Mouse (Mus musculus) MEL (cell line): ENCODE measurements around the gene Sox15. TPM values are rescaled to one million over a fixed set of nuclear protein-coding genes. Genes with fewer than 3 reads are reported as not detected.

ENCODE experiments used
- DNase-seq: peaks from one replicate; pipeline ENCODE4 v3.0.0; 2011; ENCODE audit warnings: low read depth, low spot score
- H3K27ac ChIP-seq: 2 replicates; pipeline ENCODE4 v1.5.1; 2012; ENCODE audit warnings: low read depth, mild to moderate bottlenecking, control low read depth, low read length, moderate library complexity; ENCODE audit not compliant: control insufficient read depth
- H3K27me3 ChIP-seq, 2 experiments: fragments of 150-350 bp in 1 of 2; sonication (generic) in 1 of 2; 2 replicates each; pipeline ENCODE4 v1.6.1; 2012; ENCODE audit warnings: low read length in 2 of 2, mild to moderate bottlenecking in 2 of 2, improper control_type of control experiment in 1 of 2, moderate library complexity in 1 of 2; ENCODE audit not compliant: insufficient read depth in 2 of 2, control insufficient read depth in 1 of 2
- H3K36me3 ChIP-seq, 2 experiments: 2 replicates each; pipeline ENCODE4 v1.6.1; 2012 to 2014; ENCODE audit warnings: low read length in 2 of 2, improper control_type of control experiment in 1 of 2, inconsistent platforms in 1 of 2, mild to moderate bottlenecking in 1 of 2; ENCODE audit not compliant: insufficient read depth in 2 of 2, control insufficient read depth in 1 of 2
- H3K4me1 ChIP-seq, 2 experiments: fragments of 150-350 bp in 1 of 2; sonication (generic) in 1 of 2; 2 replicates each; pipeline ENCODE4 v1.6.1; 2012; ENCODE audit warnings: low read length in 2 of 2, improper control_type of control experiment in 1 of 2, mild to moderate bottlenecking in 1 of 2; ENCODE audit not compliant: insufficient read depth in 2 of 2, control insufficient read depth in 1 of 2
- H3K4me3 ChIP-seq, 2 experiments: fragments of 150-350 bp in 1 of 2; sonication (generic) in 1 of 2; 2 replicates each; pipeline ENCODE4 v1.5.1; 2012; ENCODE audit warnings: low read depth in 2 of 2, low read length in 2 of 2, mild to moderate bottlenecking in 2 of 2, moderate library complexity in 2 of 2, control low read depth in 1 of 2, improper control_type of control experiment in 1 of 2; ENCODE audit not compliant: control insufficient read depth in 1 of 2, insufficient read depth in 1 of 2
- H3K79me2 ChIP-seq: 2 replicates; pipeline ENCODE4 v1.6.1; 2012; ENCODE audit warnings: mild to moderate bottlenecking, low read length, moderate library complexity; ENCODE audit not compliant: control insufficient read depth, poor library complexity, insufficient read depth
- H3K9ac ChIP-seq: 2 replicates; pipeline ENCODE4 v1.6.1; 2012; ENCODE audit warnings: low read depth, mild to moderate bottlenecking, control low read depth, low read length, moderate library complexity; ENCODE audit not compliant: control insufficient read depth, poor library complexity, severe bottlenecking
- H3K9me3 ChIP-seq: fragments of 150-350 bp; sonication (generic); replicated peaks from 2 replicates; pipeline ENCODE4 v1.6.1; 2012; ENCODE audit warnings: mild to moderate bottlenecking, low read length, improper control_type of control experiment, moderate library complexity; ENCODE audit not compliant: insufficient read depth
- BHLHE40 ChIP-seq: IDR thresholded peaks from 2 replicates; pipeline ENCODE4 v1.6.1; 2012; ENCODE audit warnings: low read depth, mild to moderate bottlenecking, inconsistent platforms, low read length, improper control_type of control experiment, borderline replicate concordance
- CTCF ChIP-seq, 3 experiments: IDR thresholded peaks in 2 of 3; conservative IDR thresholded peaks in 1 of 3; 2 replicates each; pipeline ENCODE4 v1.5.1; 2011 to 2012; ENCODE audit warnings: low read length in 3 of 3, low read depth in 2 of 3, mild to moderate bottlenecking in 2 of 3, improper control_type of control experiment in 1 of 3, inconsistent platforms in 1 of 3, mixed read lengths in 1 of 3, moderate library complexity in 1 of 3; ENCODE audit not compliant: control insufficient read depth in 1 of 3, insufficient read depth in 1 of 3, poor library complexity in 1 of 3, severe bottlenecking in 1 of 3
- E2F4 ChIP-seq: IDR thresholded peaks from 2 replicates; pipeline ENCODE4 v1.6.1; 2011; ENCODE audit warnings: low read depth, low read length, improper control_type of control experiment, borderline replicate concordance
- EP300 ChIP-seq, 2 experiments: IDR thresholded peaks; 2 replicates each; pipeline ENCODE4 v1.6.1; 2011; ENCODE audit warnings: improper control_type of control experiment in 2 of 2, low read length in 2 of 2, low read depth in 1 of 2, mild to moderate bottlenecking in 1 of 2
- ETS1 ChIP-seq: IDR thresholded peaks from 2 replicates; pipeline ENCODE4 v1.6.1; 2012; ENCODE audit warnings: low read depth, mild to moderate bottlenecking, inconsistent platforms, low read length, improper control_type of control experiment, moderate library complexity
- HCFC1 ChIP-seq: IDR thresholded peaks from 2 replicates; pipeline ENCODE4 v1.6.1; 2012; ENCODE audit warnings: low read depth, mild to moderate bottlenecking, inconsistent platforms, low read length, improper control_type of control experiment, moderate library complexity
- JUND ChIP-seq: IDR thresholded peaks from 2 replicates; pipeline ENCODE4 v1.6.1; 2011; ENCODE audit warnings: low read depth, mild to moderate bottlenecking, improper control_type of control experiment, low read length
- KAT2A ChIP-seq: conservative IDR thresholded peaks from 2 replicates; pipeline ENCODE4 v1.6.1; 2012; ENCODE audit warnings: low read depth, low read length, improper control_type of control experiment, inconsistent platforms
- MAFK ChIP-seq: IDR thresholded peaks from 2 replicates; pipeline ENCODE4 v1.6.1; 2011; ENCODE audit warnings: low read depth, mild to moderate bottlenecking, low read length, improper control_type of control experiment, borderline replicate concordance
- MAZ ChIP-seq: IDR thresholded peaks from 2 replicates; pipeline ENCODE4 v1.6.1; 2012; ENCODE audit warnings: low read depth, mild to moderate bottlenecking, inconsistent platforms, low read length, improper control_type of control experiment
- MXI1 ChIP-seq: IDR thresholded peaks from 2 replicates; pipeline ENCODE4 v1.6.1; 2011; ENCODE audit warnings: mild to moderate bottlenecking, low read depth, low read length, improper control_type of control experiment
- MYB ChIP-seq: IDR thresholded peaks from 2 replicates; pipeline ENCODE4 v1.6.1; 2011; ENCODE audit warnings: mild to moderate bottlenecking, low read depth, low read length, improper control_type of control experiment
- MYC ChIP-seq: IDR thresholded peaks from 2 replicates; pipeline ENCODE4 v1.6.1; 2011; ENCODE audit warnings: low read depth, mild to moderate bottlenecking, low read length, improper control_type of control experiment, moderate library complexity
- NELFE ChIP-seq: IDR thresholded peaks from 2 replicates; pipeline ENCODE4 v1.6.1; 2011; ENCODE audit warnings: low read depth, low read length, improper control_type of control experiment
- NRF1 ChIP-seq: IDR thresholded peaks from 2 replicates; pipeline ENCODE4 v1.6.1; 2014; ENCODE audit warnings: low read depth, mild to moderate bottlenecking, inconsistent platforms, low read length, improper control_type of control experiment, moderate library complexity; ENCODE audit not compliant: poor library complexity, insufficient read depth, severe bottlenecking
- POLR2A ChIP-seq, 2 experiments: IDR thresholded peaks; 2 replicates each; pipeline ENCODE4 v1.6.1; 2011 to 2012; ENCODE audit warnings: low read length in 2 of 2, mild to moderate bottlenecking in 2 of 2, control low read depth in 1 of 2, improper control_type of control experiment in 1 of 2, low read depth in 1 of 2, moderate library complexity in 1 of 2; ENCODE audit not compliant: control insufficient read depth in 1 of 2, insufficient read depth in 1 of 2, poor library complexity in 1 of 2
- RAD21 ChIP-seq: IDR thresholded peaks from 2 replicates; pipeline ENCODE4 v1.6.1; 2011; ENCODE audit warnings: mild to moderate bottlenecking, low read depth, low read length, improper control_type of control experiment
- RCOR1 ChIP-seq: IDR thresholded peaks from 2 replicates; pipeline ENCODE4 v1.6.1; 2012; ENCODE audit warnings: low read depth, mild to moderate bottlenecking, inconsistent platforms, low read length, improper control_type of control experiment
- SIN3A ChIP-seq: IDR thresholded peaks from 2 replicates; pipeline ENCODE4 v1.6.1; 2012; ENCODE audit warnings: low read length, improper control_type of control experiment, inconsistent platforms
- TAL1 ChIP-seq: IDR thresholded peaks from 2 replicates; pipeline ENCODE4 v1.6.1; 2012; ENCODE audit warnings: mild to moderate bottlenecking, inconsistent platforms, low read length, moderate library complexity, mixed read lengths
- TBP ChIP-seq: IDR thresholded peaks from 2 replicates; pipeline ENCODE4 v1.8.0; 2011; ENCODE audit warnings: low read depth, low read length, improper control_type of control experiment
- USF1 ChIP-seq: IDR thresholded peaks from 2 replicates; pipeline ENCODE4 v1.6.1; 2014; ENCODE audit warnings: low read depth, mild to moderate bottlenecking, inconsistent platforms, low read length, improper control_type of control experiment, moderate library complexity
- USF2 ChIP-seq, 2 experiments: IDR thresholded peaks; 2 replicates each; pipeline ENCODE4 v1.6.1; 2011 to 2012; ENCODE audit warnings: improper control_type of control experiment in 2 of 2, low read length in 2 of 2, borderline replicate concordance in 1 of 2, inconsistent platforms in 1 of 2, low read depth in 1 of 2, mild to moderate bottlenecking in 1 of 2; ENCODE audit not compliant: insufficient read depth in 1 of 2
- ZC3H11A ChIP-seq: IDR thresholded peaks from 2 replicates; pipeline ENCODE4 v1.6.1; 2012; ENCODE audit warnings: low read depth, mild to moderate bottlenecking, inconsistent platforms, low read length, improper control_type of control experiment
- ZMIZ1 ChIP-seq: IDR thresholded peaks from 2 replicates; pipeline ENCODE4 v1.6.1; 2012; ENCODE audit warnings: low read depth, mild to moderate bottlenecking, inconsistent platforms, low read length, improper control_type of control experiment, moderate library complexity
- ZNF384 ChIP-seq: IDR thresholded peaks from 2 replicates; pipeline ENCODE4 v1.6.1; 2012; ENCODE audit warnings: low read depth, mild to moderate bottlenecking, inconsistent platforms, low read length, improper control_type of control experiment
- polyA plus RNA-seq, 2 experiments: library from polyadenylated mRNA; stranded (reverse) in 1 of 2; unstranded in 1 of 2; fragments of >175 nt in 1 of 2; fragments of >200 nt in 1 of 2; gene quantifications; 2 replicates each; pipeline versions ENCODE4 v1.2.1 to v1.2.4; 2012; ENCODE audit warnings: low replicate concordance in 2 of 2, low read depth in 1 of 2; ENCODE audit not compliant: insufficient read length in 2 of 2, insufficient read depth in 1 of 2, missing spikeins in 1 of 2
- total RNA-seq: library from RNA; depleted of rRNA; stranded (reverse); fragments of 300-350 nt; gene quantifications from 2 replicates; pipeline ENCODE4 v1.2.3, GENCODE M21; 2012

Gene Sox15
- total and polyA plus RNA-seq, 3 experiments = 0.11 TPM; not detected in 2

DNA sequence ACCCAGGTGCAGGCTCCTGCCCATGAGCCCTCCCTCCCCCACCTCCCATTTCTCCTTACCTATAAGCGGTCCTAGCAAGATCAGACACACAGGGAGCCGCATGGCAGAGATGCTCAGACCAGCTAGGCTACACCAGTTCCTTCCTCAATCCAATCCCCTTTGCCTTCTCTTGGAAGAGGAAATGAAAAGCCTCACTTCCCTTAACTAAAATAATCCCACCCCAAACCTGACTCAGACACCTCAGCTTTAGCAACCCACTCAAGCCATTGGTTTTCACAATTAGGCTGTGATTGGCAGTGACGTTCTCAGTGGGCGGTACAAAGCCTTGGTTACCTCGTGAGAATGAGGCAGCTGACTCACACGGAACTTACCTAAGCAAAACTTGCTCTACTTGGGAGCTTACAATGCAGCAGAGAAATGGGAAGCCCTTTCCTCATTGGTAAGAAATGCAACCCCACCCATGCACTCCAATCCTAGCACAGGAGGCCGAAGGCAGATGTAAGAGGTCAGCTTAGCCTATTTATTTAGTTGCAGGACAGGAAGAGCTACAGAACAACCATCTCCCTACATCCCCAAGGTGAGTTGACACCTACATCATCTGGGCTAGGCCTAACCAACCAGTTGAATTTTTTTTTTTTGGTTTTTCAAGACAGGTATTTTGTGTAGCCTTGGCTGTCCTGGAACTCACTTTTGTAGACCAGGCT is 11.0 kb downstream of the Sox15 start, which contains the start of gene Cd68 (continued):
- TF ChIP-seq JUND (peak; percentile 27; the same call in 1 of the 2 replicates), RCOR1 (no peak; the same call in 1 of the 2 replicates), NRF1 (no peak), TAL1 (no peak), POLR2A (IDR thresholded peaks at IDR 0.05; ENCODE audit: control insufficient read depth in 1 of 2, insufficient read depth in 1 of 2, low read depth in 1 of 2, low read length in 2 of 2, poor library complexity in 1 of 2) (peak; percentile 60 to 96), MYB (peak; percentile 6), EP300 (IDR thresholded peaks at IDR 0.05; ENCODE audit: low read depth in 1 of 2, low read length in 2 of 2) (no peak; a peak in 1 of 4 replicates), MXI1 (no peak), ETS1 (peak; percentile 33; the same call in 1 of the 2 replicates), SIN3A (peak; percentile 61), ZC3H11A (no peak), TBP (peak; percentile 64; the same call in 1 of the 2 replicates), KAT2A (no peak), MAZ (no peak), NELFE (peak; percentile 20; the same call in 1 of the 2 replicates), ZNF384 (no peak), RAD21 (no peak), MAFK (peak; percentile 72; the same call in 1 of the 2 replicates), BHLHE40 (no peak; the same call in 1 of the 2 replicates), CTCF (IDR thresholded peaks at IDR 0.05 in 2 of 3, conservative IDR thresholded peaks at IDR 0.05 in 1 of 3; ENCODE audit: control insufficient read depth in 1 of 3, insufficient read depth in 1 of 3, low read depth in 2 of 3, low read length in 3 of 3, poor library complexity in 1 of 3, severe bottlenecking in 1 of 3) (no peak), E2F4 (no peak), MYC (peak; percentile 89; the same call in 1 of the 2 replicates)

DNA sequence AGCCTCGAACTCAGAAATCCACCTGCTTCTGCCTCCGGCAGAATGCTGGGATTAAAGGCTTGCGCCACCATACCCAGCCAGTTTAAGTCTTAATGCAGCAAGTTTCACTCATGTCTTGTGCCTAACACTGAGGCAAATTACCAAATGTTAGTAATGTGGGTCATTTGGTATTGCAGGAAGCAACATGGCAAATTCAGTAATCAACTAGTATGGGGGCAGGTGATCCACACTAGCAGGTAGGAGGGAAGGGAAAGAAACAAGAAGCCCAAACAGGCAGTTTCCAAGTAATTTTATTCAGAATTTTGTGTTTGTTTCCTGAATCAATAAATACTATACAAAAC is 11.5 kb downstream of the Sox15 start:
- Histone ChIP-seq H3K27me3 (no peaks in the 10 kb centered on the region), H3K9ac (no peak overlapping the region), H3K27ac (no peak overlapping the region), H3K4me1 (peaks cover under 1 to 26% of the 10 kb centered on the region in 2 experiments), H3K4me3 (no peak overlapping the region), H3K79me2 (peaks cover 39% of the 10 kb centered on the region), H3K9me3 (no peaks in the 10 kb centered on the region), H3K36me3 (peaks cover 13 to 29% of the 10 kb centered on the region in 2 experiments)
- DNase-seq = peak; percentile 64
- TF ChIP-seq USF2 (IDR thresholded peaks at IDR 0.05; ENCODE audit: borderline replicate concordance in 1 of 2, insufficient read depth in 1 of 2, low read depth in 1 of 2, low read length in 2 of 2) (no peak), HCFC1 (no peak), ZMIZ1 (no peak), ETS1 (no peak), BHLHE40 (no peak), NRF1 (no peak), KAT2A (no peak), CTCF (IDR thresholded peaks at IDR 0.05 in 2 of 3, conservative IDR thresholded peaks at IDR 0.05 in 1 of 3; ENCODE audit: control insufficient read depth in 1 of 3, insufficient read depth in 1 of 3, low read depth in 2 of 3, low read length in 3 of 3, poor library complexity in 1 of 3, severe bottlenecking in 1 of 3) (no peak), USF1 (no peak)
